Mouse (Mus musculus): ENCODE data around the gene Podn.

Podn gene

GRCm38 (mm10) chr4:108045136-108046107 lies 50.8 kb downstream of the Podn start:
- DNase-seq (ENCODE audit: low spot score in 2 of 2) = no peak

- DNase-seq (ENCODE audit: low spot score in 2 of 2) = no peak
These were observed 59.2 kb downstream of the Podn start for GRCm38 (mm10) chr4:108037027-108037426.

GRCm38 (mm10) chr4:108033041-108033764 lies 63.0 kb downstream of the Podn start:
- DNase-seq (ENCODE audit: low spot score in 2 of 2) = no peak

- no peak for DNase-seq (ENCODE audit: low spot score in 2 of 2)
These were observed 63.8 kb downstream of the Podn start for GRCm38 (mm10) chr4:108032352-108032849.

- no peak for DNase-seq (ENCODE audit: low spot score in 2 of 2)
These were observed 64.5 kb downstream of the Podn start for GRCm38 (mm10) chr4:108031502-108032351.

GRCm38 (mm10) chr4:108030888-108031501 lies 65.2 kb downstream of the Podn start:
- DNase-seq (ENCODE audit: low spot score in 2 of 2) = no peak

- no peak for DNase-seq (ENCODE audit: low spot score in 2 of 2)
These were observed 70.1 kb downstream of the Podn start for GRCm38 (mm10) chr4:108026193-108026592.

- no peak for DNase-seq (ENCODE audit: low spot score in 2 of 2)
These were observed 71.0 kb downstream of the Podn start for GRCm38 (mm10) chr4:108025269-108025668.

GRCm38 (mm10) chr4:108024641-108025040 lies 71.6 kb downstream of the Podn start:
- no peak for DNase-seq (ENCODE audit: low spot score in 2 of 2)

GRCm38 (mm10) chr4:108023186-108023585 lies 73.1 kb downstream of the Podn start:
- DNase-seq (ENCODE audit: low spot score in 2 of 2) = no peak

- DNase-seq (ENCODE audit: low spot score in 2 of 2) = no peak
These were observed 76.1 kb downstream of the Podn start for GRCm38 (mm10) chr4:108020178-108020577.

GRCm38 (mm10) chr4:108018961-108019921 lies 77.0 kb downstream of the Podn start:
- no peak for DNase-seq (ENCODE audit: low spot score in 2 of 2)

- no peak for DNase-seq (ENCODE audit: low spot score in 2 of 2)
These were observed 77.9 kb downstream of the Podn start for GRCm38 (mm10) chr4:108018241-108018923.

GRCm38 (mm10) chr4:108017839-108018238 lies 78.4 kb downstream of the Podn start:
- no peak for DNase-seq (ENCODE audit: low spot score in 2 of 2)

- DNase-seq (ENCODE audit: low spot score in 2 of 2) = no peak
These were observed 79.9 kb downstream of the Podn start for GRCm38 (mm10) chr4:108016321-108016720.

GRCm38 (mm10) chr4:108015067-108015765 lies 81.0 kb downstream of the Podn start:
- DNase-seq (ENCODE audit: low spot score in 2 of 2) = no peak

- DNase-seq (ENCODE audit: low spot score in 2 of 2) = no peak
These were observed 81.8 kb downstream of the Podn start for GRCm38 (mm10) chr4:108014466-108014865.

GRCm38 (mm10) chr4:108008541-108008940 lies 87.7 kb downstream of the Podn start:
- no peak for DNase-seq (ENCODE audit: low spot score in 2 of 2)
